Mouse (Mus musculus): Measurements from ENCODE around the gene Elof1. TPM values are rescaled to one million over a fixed set of nuclear protein-coding genes. Genes with fewer than 3 reads are reported as not detected.

The Elof1 gene
- 10 to 100 TPM; 35.2 to 40.3 TPM for total RNA-seq (2023)

DNA sequence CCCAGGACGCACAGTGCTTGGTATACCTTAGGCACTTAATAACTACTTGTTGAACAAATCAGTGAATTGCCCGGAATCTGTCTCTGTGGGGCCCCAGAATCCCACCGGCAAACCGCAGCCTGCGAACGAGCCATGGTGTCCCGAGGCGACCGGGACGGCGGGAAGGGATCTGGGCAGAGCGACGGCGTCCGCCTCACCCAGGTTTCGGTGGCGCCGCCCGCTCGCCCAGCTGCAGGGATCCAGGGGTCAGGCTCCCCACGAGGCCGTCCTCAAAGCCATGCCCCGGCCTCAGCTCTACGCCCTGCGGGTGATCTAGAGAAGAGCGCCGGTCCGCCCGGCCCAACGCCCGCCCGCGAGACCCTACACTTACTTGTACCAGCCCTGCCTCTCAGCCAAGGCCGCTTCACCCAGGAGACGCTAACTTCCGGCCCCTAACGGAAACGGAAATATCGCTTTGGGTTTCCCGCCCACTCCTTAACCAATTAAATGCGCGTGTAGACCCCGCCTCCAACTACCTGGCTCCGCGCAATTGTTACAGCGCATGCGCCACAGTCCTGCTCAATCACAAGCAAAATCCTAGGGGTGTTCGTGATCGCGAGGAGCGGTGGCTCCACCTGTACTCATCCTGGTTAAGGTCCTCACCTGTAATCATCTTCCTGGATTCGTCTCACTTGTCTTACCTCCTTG, at the start of gene Elof1:
Elof1 (minus strand) TSS at position 433 of the 687 bp plus-strand sequence.

DNA sequence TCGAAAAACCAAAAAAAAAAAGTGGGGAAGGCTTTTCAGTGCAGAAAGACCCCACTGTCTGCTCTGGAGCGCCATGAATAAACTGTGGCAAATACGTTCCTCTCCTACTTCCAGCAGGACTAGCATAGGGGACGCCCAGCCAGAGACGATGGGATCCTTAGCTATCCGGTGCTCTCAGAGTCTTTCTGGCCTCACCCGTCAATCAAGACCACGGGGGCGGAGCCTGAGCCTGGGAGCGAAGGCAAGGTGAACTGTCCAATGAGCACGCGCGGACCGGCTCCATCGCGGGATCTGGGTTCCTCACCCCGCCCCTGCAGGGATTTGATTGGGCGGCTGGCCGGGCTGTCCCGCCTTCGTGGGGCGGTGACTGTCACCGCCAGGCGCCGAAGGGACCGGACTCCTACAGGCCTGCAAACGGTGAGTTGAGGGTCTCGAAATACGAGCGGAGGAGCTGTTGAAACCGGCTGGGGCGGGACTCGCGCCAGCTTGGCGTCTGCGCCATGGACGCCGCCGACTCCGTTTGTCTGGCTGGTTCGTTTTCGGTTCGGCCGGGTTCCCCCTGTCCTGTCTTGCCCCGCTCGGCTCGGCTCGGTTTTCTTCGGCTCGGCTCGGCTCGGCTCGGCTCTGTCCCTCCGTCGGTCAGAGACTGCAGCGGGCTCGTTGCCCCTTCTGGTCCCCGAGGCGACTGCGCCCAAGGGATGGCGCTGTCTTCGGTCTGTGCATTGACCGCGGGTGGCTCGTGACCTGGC, 39.7 kb upstream of the Elof1 start, which contains the start of gene Pigyl:
Pigyl (plus strand) TSS at position 350 of the 749 bp plus-strand sequence.

DNA sequence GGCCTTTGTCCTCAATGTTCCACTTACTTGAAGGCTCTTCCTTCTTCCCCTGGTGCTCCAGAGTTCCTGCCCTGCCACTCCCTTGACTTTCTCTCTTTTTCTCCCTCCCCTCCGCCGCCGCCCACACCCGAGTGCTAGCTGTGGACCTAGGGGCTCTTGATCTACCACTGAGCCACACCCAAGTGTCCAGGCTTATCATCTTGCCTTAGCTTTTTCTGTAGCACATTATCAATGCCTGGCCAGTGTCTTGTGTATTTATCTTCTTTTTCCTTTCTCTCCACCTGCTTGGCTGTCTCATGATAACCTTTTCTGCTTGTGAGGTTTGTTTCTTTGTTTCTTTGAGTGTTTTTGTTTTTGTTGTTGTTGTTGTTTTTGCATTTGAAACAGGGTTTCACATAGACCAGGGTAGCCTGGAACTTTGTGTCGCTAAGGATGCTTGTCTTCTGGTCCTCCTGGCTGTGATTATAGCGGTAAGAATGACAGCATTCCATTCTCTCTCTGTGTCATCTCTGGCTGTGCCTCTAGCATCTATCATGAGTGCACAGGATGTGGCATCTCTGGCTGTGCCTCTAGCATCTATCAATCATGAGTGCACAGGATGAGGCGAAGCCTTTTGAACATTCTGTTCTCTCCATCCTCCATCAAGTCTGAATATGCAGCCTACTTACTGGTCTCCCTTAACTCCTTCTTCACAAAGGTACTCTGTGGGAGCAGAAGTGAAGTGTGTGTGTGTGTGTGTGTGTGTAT, 18.8 kb upstream of the Elof1 start, which contains the start of gene Acp5:
Acp5 (minus strand) TSS at position 68 of the 747 bp plus-strand sequence.

DNA sequence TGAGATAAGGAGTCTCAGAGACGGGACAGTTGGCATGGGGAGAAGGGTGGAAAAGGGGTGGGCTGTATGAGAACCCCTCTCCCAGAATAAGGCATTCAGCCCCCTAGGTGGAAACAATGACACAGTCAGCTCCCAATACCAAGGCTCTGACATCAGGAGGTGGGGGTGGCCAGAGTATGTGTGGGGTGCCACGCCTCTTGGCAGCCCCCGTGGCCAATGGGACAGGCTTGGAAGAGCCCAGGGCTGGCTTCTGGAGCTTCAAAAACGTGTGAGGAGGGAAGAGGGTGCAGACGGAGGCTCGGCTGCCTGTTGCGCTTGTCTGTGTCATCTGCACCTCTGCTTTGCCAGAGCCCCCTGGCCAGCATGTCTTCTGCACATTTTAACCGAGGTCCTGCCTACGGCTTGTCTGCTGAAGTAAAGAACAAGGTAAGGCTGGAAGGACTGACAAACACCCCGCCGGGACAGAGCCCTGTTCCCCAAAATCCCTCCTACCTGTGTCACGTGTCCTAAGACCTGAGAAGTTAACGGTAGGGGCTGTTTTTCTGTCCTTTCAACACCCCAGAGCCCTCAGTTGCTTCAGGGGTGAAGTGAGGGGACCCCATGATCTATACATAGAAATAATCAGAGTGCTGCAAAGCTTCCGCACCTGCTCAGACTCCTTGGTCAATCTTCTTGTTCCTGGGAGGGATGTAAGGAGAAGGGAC, 17.8 kb downstream of the Elof1 start, which contains the start of gene Cnn1:
Cnn1 (plus strand) TSS at position 224 of the 704 bp plus-strand sequence.

DNA sequence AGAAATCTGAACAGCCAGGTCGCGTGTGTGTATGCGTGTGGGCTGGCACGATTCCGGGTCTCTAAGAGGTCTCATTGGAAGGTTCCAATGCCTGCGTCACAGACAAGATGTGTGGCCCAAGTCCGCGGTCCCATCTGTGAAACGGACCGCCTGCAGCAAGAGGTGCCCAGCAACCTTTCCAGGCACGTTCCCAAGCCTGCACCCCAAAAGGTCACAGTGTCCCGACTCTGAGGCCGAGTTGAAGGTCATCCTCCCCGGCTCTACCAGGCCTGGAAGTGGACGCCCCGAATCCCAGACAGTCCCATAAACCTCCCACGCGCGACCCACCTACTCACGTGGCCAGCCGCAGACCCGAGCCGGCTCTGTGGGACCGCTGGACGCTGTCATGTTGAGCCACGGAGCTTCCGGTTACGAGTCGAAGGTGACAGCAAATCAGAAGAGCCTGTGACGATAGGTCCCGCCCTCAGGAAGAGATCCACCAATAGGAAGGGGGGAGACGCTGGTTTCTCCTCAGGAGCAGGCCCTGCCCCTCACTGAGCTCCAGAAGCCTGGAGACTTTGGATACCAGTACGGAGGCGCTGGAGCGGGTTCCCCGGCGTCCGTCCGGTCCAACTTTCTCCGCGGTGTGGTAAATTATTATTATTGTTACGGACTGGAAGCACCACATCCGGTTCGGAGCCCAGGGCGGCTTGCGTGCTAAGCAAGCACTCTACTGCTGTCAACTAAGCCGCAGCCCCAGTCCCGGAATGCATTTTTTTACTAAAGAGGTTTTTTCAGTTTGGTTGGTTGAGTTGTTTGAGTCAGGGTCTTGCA, 31.7 kb downstream of the Elof1 start, which contains the start of gene Ecsit:
Ecsit (minus strand) TSS at position 417 of the 813 bp plus-strand sequence.

DNA sequence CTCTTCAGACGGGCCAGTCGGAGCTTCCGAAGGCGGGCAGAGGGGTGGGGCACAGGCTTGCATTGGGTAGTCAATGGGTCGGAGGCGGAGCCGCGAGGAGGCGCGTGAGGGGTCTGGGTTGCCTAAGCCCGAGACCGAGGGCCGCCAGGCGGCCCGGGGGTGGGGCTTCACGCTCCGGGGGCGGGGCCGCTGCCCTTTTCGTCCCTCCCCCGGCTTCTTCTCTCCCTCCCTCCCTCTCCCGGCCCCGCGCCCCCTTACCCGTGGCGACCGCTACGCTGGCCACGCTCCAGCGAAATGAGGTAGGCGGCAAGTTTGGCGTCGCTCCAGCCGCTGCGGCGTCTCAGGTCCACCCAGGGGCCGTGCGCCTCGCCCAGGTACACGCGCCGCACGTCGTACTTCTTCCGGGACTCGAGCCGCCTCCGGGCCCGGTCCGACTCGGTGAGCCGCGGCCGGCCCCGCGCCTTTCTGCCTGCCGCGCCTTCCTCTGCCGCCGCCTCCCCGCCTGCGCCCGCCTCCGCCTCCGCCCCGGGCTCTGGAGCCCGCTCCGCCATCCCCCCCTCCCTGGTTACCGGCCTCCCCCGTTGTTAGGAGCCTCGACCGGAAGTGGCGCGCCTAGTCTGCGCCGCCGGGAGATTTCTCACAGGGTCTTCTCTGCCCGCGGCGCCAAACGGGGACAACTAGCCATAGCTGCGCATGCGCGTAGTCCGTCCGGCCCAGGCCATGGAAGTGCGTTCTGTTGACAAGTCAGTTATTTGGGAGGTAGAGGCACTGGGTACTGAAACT, 46.0 kb downstream of the Elof1 start, which contains the start of the genes Gm49318 and Zfp653:
Gm49318 (minus strand) TSS at position 469 of the 783 bp plus-strand sequence.
Zfp653 (minus strand) TSS at position 586 of the 783 bp plus-strand sequence.

Other genes with a start within 250 kb of the Elof1 start
- 10 to 100 TPM; 24.6 to 30.4 TPM for gene Rab3d, start 199.0 kb downstream of the Elof1 start, total RNA-seq (2023)
- 1 to 10 TPM in 1 of 2 experiments, not detected in 1; 1.2 TPM for gene Ccdc159, start 189.7 kb downstream of the Elof1 start, total RNA-seq (2023)
- gene Tmem205, start 189.6 kb downstream of the Elof1 start, total RNA-seq (2023): 10 to 100 TPM; 12.4 to 14.3 TPM
- gene Plppr2, start 180.1 kb downstream of the Elof1 start, total RNA-seq (2023): 1 to 10 TPM; 1.1 to 1.2 TPM
- gene Swsap1, start 161.4 kb downstream of the Elof1 start, total RNA-seq (2023): 1 to 10 TPM; 6.1 to 6.2 TPM
- gene Epor, start 153.7 kb downstream of the Elof1 start, total RNA-seq (2023): 1 to 10 TPM; 5.6 to 6.4 TPM
- gene Rgl3, start 127.7 kb downstream of the Elof1 start, total RNA-seq (2023): 1 to 10 TPM; 1.7 to 1.9 TPM
- under 1 TPM in 1 of 2 experiments, not detected in 1; 0.24 TPM for gene Ccdc151, start 114.5 kb downstream of the Elof1 start, total RNA-seq (2023)
- 10 to 100 TPM; 86.0 to 88.5 TPM for gene Prkcsh, start 114.4 kb downstream of the Elof1 start, total RNA-seq (2023)
- under 1 TPM in 1 of 2 experiments, not detected in 1; 0.21 TPM for gene Elavl3, start 65.1 kb downstream of the Elof1 start, total RNA-seq (2023)
- gene Gm49318, start 45.9 kb downstream of the Elof1 start, total RNA-seq (2023): not detected
- gene Zfp653, start 45.8 kb downstream of the Elof1 start, total RNA-seq (2023): 10 to 100 TPM; 19.4 to 21.3 TPM
- 10 to 100 TPM; 14.3 to 16.8 TPM for gene Ecsit, start 31.7 kb downstream of the Elof1 start, total RNA-seq (2023)
- gene Cnn1, start 18.0 kb downstream of the Elof1 start, total RNA-seq (2023): not detected
- gene Acp5, start 18.5 kb upstream of the Elof1 start, total RNA-seq (2023): 100 to 1,000 TPM; 153 to 160 TPM
- gene Pigyl, start 39.7 kb upstream of the Elof1 start, total RNA-seq (2023): 10 to 100 TPM; 14.0 to 19.2 TPM
- gene Zfp872, start 70.9 kb upstream of the Elof1 start, total RNA-seq (2023): not detected
- 10 to 100 TPM; 27.4 to 32.4 TPM for gene Zfp809, start 108.5 kb upstream of the Elof1 start, total RNA-seq (2023)
- under 1 TPM in 1 of 2 experiments, not detected in 1; 0.13 TPM for gene Zfp599, start 142.7 kb upstream of the Elof1 start, total RNA-seq (2023)
- 1 to 10 TPM; 7.0 to 9.4 TPM for gene Zfp810, start 190.5 kb upstream of the Elof1 start, total RNA-seq (2023)